Mouse (Mus musculus) intestine, embryonic 16.5 days (tissue): Measurements from ENCODE around the gene Gm10320. TPM values are rescaled to one million over a fixed set of nuclear protein-coding genes. Genes with fewer than 3 reads are reported as not detected.

Experiments used
- ATAC-seq: fragments of 200-750 bp; cut with Nextera tagmentation; 2 replicates; pipeline ENCODE4 v1.8.0; 2017; ENCODE audit warnings: moderate TSS enrichment, moderate library complexity
- H3K27ac ChIP-seq: fragments of 300-500 bp; sonication (generic); 2 replicates; pipeline ENCODE4 v1.5.1; 2014; ENCODE audit warnings: mild to moderate bottlenecking, low read length
- H3K27me3 ChIP-seq: fragments of 300-500 bp; sonication (generic); replicated peaks from 2 replicates; pipeline ENCODE4 v1.6.1; 2014; ENCODE audit warnings: low read length, control low read depth, mixed read lengths; ENCODE audit not compliant: control insufficient read depth, insufficient read depth
- H3K36me3 ChIP-seq: fragments of 300-500 bp; sonication (generic); 2 replicates; pipeline ENCODE4 v1.6.1; 2014; ENCODE audit warnings: low read length, control low read depth; ENCODE audit not compliant: control insufficient read depth, insufficient read depth
- H3K4me1 ChIP-seq: fragments of 300-500 bp; sonication (generic); 2 replicates; pipeline ENCODE4 v1.6.1; 2014; ENCODE audit warnings: low read length, control low read depth, mixed read lengths; ENCODE audit not compliant: control insufficient read depth, insufficient read depth
- H3K4me2 ChIP-seq: fragments of 300-500 bp; sonication (generic); 2 replicates; pipeline ENCODE4 v1.6.1; 2014; ENCODE audit warnings: low read depth, low read length, control low read depth
- H3K4me3 ChIP-seq: fragments of 300-500 bp; sonication (generic); 2 replicates; pipeline ENCODE4 v1.5.1; 2014; ENCODE audit warnings: mild to moderate bottlenecking, low read length
- H3K9ac ChIP-seq: fragments of 300-500 bp; sonication (generic); 2 replicates; pipeline ENCODE4 v1.6.1; 2014; ENCODE audit warnings: low read depth, low read length
- H3K9me3 ChIP-seq: fragments of 300-500 bp; sonication (generic); 2 replicates; pipeline ENCODE4 v1.6.1; 2016; ENCODE audit warnings: low read length, control low read depth; ENCODE audit not compliant: control insufficient read depth
- WGBS: fragments of 180-500 bp; shearing (Covaris S2); extraction: QIAGEN DNeasy Blood & Tissue Kit; methylation state at CpG from one replicate; pipeline ENCODE4 v1.1.7; 2014; 5-methylcytosine and 5-hydroxymethylcytosine counted together
- polyA plus RNA-seq: library from polyadenylated mRNA; unstranded; fragments of >200 nt; fragmentation: Nextera tagmentation; extraction: Ambion mirVana; gene quantifications from 2 replicates; pipeline ENCODE4 v1.2.1, GENCODE M21; 2015

Gene Gm10320
- polyA plus RNA-seq, 1 experiment from 2014 or later, result 2.5 TPM

GRCm38 (mm10) chr13:98531976-98532375, 40.2 kb upstream of the Gm10320 start:
- 0 out of 2 replicates have a peak, but pooled peaks cover 3% of the 10 kb centered on the region for H3K27me3 ChIP-seq
- no peak for ATAC-seq
- 85% methylated on average over 9 of the region's 9 CpGs for WGBS
- no peak overlapping the region for H3K27ac ChIP-seq
- H3K4me2 ChIP-seq, result no peak overlapping the region
- peaks cover 6% of the 10 kb centered on the region; the same call in 1 of the 2 replicates for H3K9me3 ChIP-seq
- no peaks in the 10 kb centered on the region for H3K36me3 ChIP-seq
- H3K9ac ChIP-seq, result no peak overlapping the region
- no peak overlapping the region for H3K4me3 ChIP-seq
- H3K4me1 ChIP-seq, result peaks cover 25% of the 10 kb centered on the region

- no peak overlapping the region for H3K4me3 ChIP-seq
- peaks cover 6% of the 10 kb centered on the region; the same call in 1 of the 2 replicates for H3K9me3 ChIP-seq
- 36% methylated on average over 3 of the region's 3 CpGs for WGBS
- ATAC-seq, result no peak
- no peak overlapping the region for H3K27ac ChIP-seq
- peaks cover 25% of the 10 kb centered on the region for H3K4me1 ChIP-seq
- H3K27me3 ChIP-seq, result 0 out of 2 replicates have a peak, but pooled peaks cover 3% of the 10 kb centered on the region
- H3K36me3 ChIP-seq, result no peaks in the 10 kb centered on the region
- no peak overlapping the region for H3K9ac ChIP-seq
- H3K4me2 ChIP-seq, result no peak overlapping the region
Observed at GRCm38 (mm10) chr13:98531306-98531705, 39.5 kb upstream of the Gm10320 start.

GRCm38 (mm10) chr13:98523719-98524316, 32.0 kb upstream of the Gm10320 start:
- WGBS, result 34% methylated on average over 6 of the region's 6 CpGs

GRCm38 (mm10) chr13:98518341-98518740, 26.5 kb upstream of the Gm10320 start:
- H3K4me1 ChIP-seq, result no peaks in the 10 kb centered on the region
- peak overlapping the region; percentile 30; the same call in 1 of the 2 replicates for H3K9ac ChIP-seq
- no peak overlapping the region for H3K4me3 ChIP-seq
- H3K9me3 ChIP-seq, result peaks cover 4% of the 10 kb centered on the region; the same call in 1 of the 2 replicates
- no peaks in the 10 kb centered on the region for H3K27me3 ChIP-seq
- no peak overlapping the region for H3K4me2 ChIP-seq
- no peak overlapping the region for H3K27ac ChIP-seq
- no peaks in the 10 kb centered on the region for H3K36me3 ChIP-seq
- 22% methylated on average over 11 of the region's 11 CpGs for WGBS
- peak; percentile 56 for ATAC-seq

More at GRCm38 (mm10) chr13:98523719-98524316, 32.0 kb upstream of the Gm10320 start:
- H3K9ac ChIP-seq, result no peak overlapping the region
- no peaks in the 10 kb centered on the region for H3K4me1 ChIP-seq
- H3K9me3 ChIP-seq, result peaks cover 4% of the 10 kb centered on the region; the same call in 1 of the 2 replicates
- H3K36me3 ChIP-seq, result no peaks in the 10 kb centered on the region
- no peak overlapping the region for H3K27ac ChIP-seq
- no peak overlapping the region for H3K4me2 ChIP-seq
- ATAC-seq, result no peak
- no peaks in the 10 kb centered on the region for H3K27me3 ChIP-seq
- H3K4me3 ChIP-seq, result no peak overlapping the region

- 56% methylated on average over 5 of the region's 5 CpGs for WGBS
- ATAC-seq, result no peak
- no peak overlapping the region for H3K9ac ChIP-seq
- no peak overlapping the region for H3K27ac ChIP-seq
- H3K4me2 ChIP-seq, result no peak overlapping the region
- no peak overlapping the region for H3K4me3 ChIP-seq
- no peaks in the 10 kb centered on the region for H3K27me3 ChIP-seq
- no peaks in the 10 kb centered on the region for H3K36me3 ChIP-seq
- no peaks in the 10 kb centered on the region for H3K4me1 ChIP-seq
- H3K9me3 ChIP-seq, result peaks cover 4% of the 10 kb centered on the region; the same call in 1 of the 2 replicates
Observed at GRCm38 (mm10) chr13:98517666-98518065, 25.9 kb upstream of the Gm10320 start.

- H3K4me3 ChIP-seq, result no peak overlapping the region
- no peaks in the 10 kb centered on the region for H3K9me3 ChIP-seq
- no peak overlapping the region for H3K9ac ChIP-seq
- no peak for ATAC-seq
- no peaks in the 10 kb centered on the region for H3K36me3 ChIP-seq
- no peak overlapping the region for H3K27ac ChIP-seq
- no peak overlapping the region for H3K4me2 ChIP-seq
- H3K27me3 ChIP-seq, result no peaks in the 10 kb centered on the region
- no peaks in the 10 kb centered on the region for H3K4me1 ChIP-seq
- WGBS, result 72% methylated on average over 4 of the region's 4 CpGs
Observed at GRCm38 (mm10) chr13:98516985-98517384, 25.2 kb upstream of the Gm10320 start.

GRCm38 (mm10) chr13:98512066-98512465, 20.3 kb upstream of the Gm10320 start:
- peaks cover 9% of the 10 kb centered on the region; the same call in 1 of the 2 replicates for H3K27me3 ChIP-seq
- no peak for ATAC-seq
- H3K4me1 ChIP-seq, result no peaks in the 10 kb centered on the region
- H3K4me2 ChIP-seq, result no peak overlapping the region
- no peak overlapping the region for H3K9ac ChIP-seq
- 77% methylated on average over 4 of the region's 4 CpGs for WGBS
- H3K4me3 ChIP-seq, result no peak overlapping the region
- no peak overlapping the region for H3K27ac ChIP-seq
- H3K36me3 ChIP-seq, result no peaks in the 10 kb centered on the region
- no peaks in the 10 kb centered on the region for H3K9me3 ChIP-seq

GRCm38 (mm10) chr13:98507656-98508055, 15.9 kb upstream of the Gm10320 start:
- H3K9ac ChIP-seq, result no peak overlapping the region
- peaks cover 36% of the 10 kb centered on the region for H3K27me3 ChIP-seq
- no peaks in the 10 kb centered on the region for H3K9me3 ChIP-seq
- no peak overlapping the region for H3K27ac ChIP-seq
- 60% methylated on average over 2 of the region's 2 CpGs for WGBS
- H3K4me2 ChIP-seq, result no peak overlapping the region
- ATAC-seq, result no peak
- H3K36me3 ChIP-seq, result no peaks in the 10 kb centered on the region
- peaks cover 20% of the 10 kb centered on the region for H3K4me1 ChIP-seq
- no peak overlapping the region for H3K4me3 ChIP-seq

GRCm38 (mm10) chr13:98506496-98506895, 14.7 kb upstream of the Gm10320 start:
- H3K4me1 ChIP-seq, result peaks cover 20% of the 10 kb centered on the region
- no peak overlapping the region for H3K9ac ChIP-seq
- H3K4me3 ChIP-seq, result no peak overlapping the region
- H3K36me3 ChIP-seq, result no peaks in the 10 kb centered on the region
- no peaks in the 10 kb centered on the region for H3K9me3 ChIP-seq
- 19% methylated on average over 4 of the region's 4 CpGs for WGBS
- no peak overlapping the region for H3K4me2 ChIP-seq
- no peak for ATAC-seq
- H3K27ac ChIP-seq, result no peak overlapping the region
- peaks cover 40% of the 10 kb centered on the region for H3K27me3 ChIP-seq

GRCm38 (mm10) chr13:98505989-98506388, 14.2 kb upstream of the Gm10320 start:
- Histone ChIP-seq H3K4me1 (peaks cover 20% of the 10 kb centered on the region), H3K9me3 (no peaks in the 10 kb centered on the region), H3K4me3 (no peak overlapping the region), H3K27ac (no peak overlapping the region), H3K9ac (no peak overlapping the region), H3K36me3 (no peaks in the 10 kb centered on the region), H3K27me3 (peaks cover 45% of the 10 kb centered on the region), H3K4me2 (no peak overlapping the region)
- WGBS, result 39% methylated on average over 6 of the region's 6 CpGs
- no peak for ATAC-seq
